Mouse (Mus musculus): ENCODE data around the gene Gm29427.

- TF ChIP-seq CTCF (conservative IDR thresholded peaks at IDR 0.05; ENCODE audit: low read length) (no peak), POU5F1 (IDR thresholded peaks at IDR 0.05; ENCODE audit: borderline replicate concordance, low read length) (no peak)
These were observed 28.2 kb upstream of the Gm29427 start for GRCm38 (mm10) chr1:130743775-130744174.
